Mouse (Mus musculus) forelimb bud, embryonic 11.5 days (tissue): ENCODE measurements at regions not wholly inside any gene's neighbourhood (a gene's known extent, or its start where the extent isn't known, plus 50 kb on each side); places are given as distances from the start of the nearest gene placed in this dataset.

Experiments
- DNase-seq: peaks from one replicate; pipeline ENCODE4 v3.0.0-alpha.2; 2012; ENCODE audit warnings: low read depth, low spot score

- no peak for DNase-seq
Observed at GRCm38 (mm10) chr5:95864252-95864651, 88.5 kb downstream of the E330014E10Rik start.

- no peak for DNase-seq
Observed at GRCm38 (mm10) chr5:95864725-95865492, 89.1 kb downstream of the E330014E10Rik start.

- no peak for DNase-seq
Observed at GRCm38 (mm10) chr5:95865516-95865915, 89.7 kb downstream of the E330014E10Rik start.

- DNase-seq, result no peak
Observed at GRCm38 (mm10) chr5:95866848-95867495, 89.8 kb upstream of the Cxcl13 start.

- DNase-seq, result no peak
Observed at GRCm38 (mm10) chr5:95870336-95870845, 86.4 kb upstream of the Cxcl13 start.

GRCm38 (mm10) chr5:95874969-95875368 is 81.8 kb upstream of the Cxcl13 start:
- no peak for DNase-seq

GRCm38 (mm10) chr5:95880914-95881313 is 75.8 kb upstream of the Cxcl13 start:
- DNase-seq, result peak; percentile 63
